Mouse (Mus musculus) MEL (cell line): ENCODE results near the gene Vangl1. TPM values are rescaled to one million over a fixed set of nuclear protein-coding genes. Genes with fewer than 3 reads are reported as not detected.

Experiments used
- DNase-seq: peaks from one replicate; pipeline ENCODE4 v3.0.0; 2011; ENCODE audit warnings: low read depth, low spot score
- H3K27ac ChIP-seq: 2 replicates; pipeline ENCODE4 v1.5.1; 2012; ENCODE audit warnings: low read depth, mild to moderate bottlenecking, control low read depth, low read length, moderate library complexity; ENCODE audit not compliant: control insufficient read depth
- H3K27me3 ChIP-seq, 2 experiments: fragments of 150-350 bp in 1 of 2; sonication (generic) in 1 of 2; 2 replicates each; pipeline ENCODE4 v1.6.1; 2012; ENCODE audit warnings: low read length in 2 of 2, mild to moderate bottlenecking in 2 of 2, improper control_type of control experiment in 1 of 2, moderate library complexity in 1 of 2; ENCODE audit not compliant: insufficient read depth in 2 of 2, control insufficient read depth in 1 of 2
- H3K36me3 ChIP-seq, 2 experiments: 2 replicates each; pipeline ENCODE4 v1.6.1; 2012 to 2014; ENCODE audit warnings: low read length in 2 of 2, improper control_type of control experiment in 1 of 2, inconsistent platforms in 1 of 2, mild to moderate bottlenecking in 1 of 2; ENCODE audit not compliant: insufficient read depth in 2 of 2, control insufficient read depth in 1 of 2
- H3K4me1 ChIP-seq, 2 experiments: fragments of 150-350 bp in 1 of 2; sonication (generic) in 1 of 2; 2 replicates each; pipeline ENCODE4 v1.6.1; 2012; ENCODE audit warnings: low read length in 2 of 2, improper control_type of control experiment in 1 of 2, mild to moderate bottlenecking in 1 of 2; ENCODE audit not compliant: insufficient read depth in 2 of 2, control insufficient read depth in 1 of 2
- H3K4me3 ChIP-seq, 2 experiments: fragments of 150-350 bp in 1 of 2; sonication (generic) in 1 of 2; 2 replicates each; pipeline ENCODE4 v1.5.1; 2012; ENCODE audit warnings: low read depth in 2 of 2, low read length in 2 of 2, mild to moderate bottlenecking in 2 of 2, moderate library complexity in 2 of 2, control low read depth in 1 of 2, improper control_type of control experiment in 1 of 2; ENCODE audit not compliant: control insufficient read depth in 1 of 2, insufficient read depth in 1 of 2
- H3K79me2 ChIP-seq: 2 replicates; pipeline ENCODE4 v1.6.1; 2012; ENCODE audit warnings: mild to moderate bottlenecking, low read length, moderate library complexity; ENCODE audit not compliant: control insufficient read depth, poor library complexity, insufficient read depth
- H3K9ac ChIP-seq: 2 replicates; pipeline ENCODE4 v1.6.1; 2012; ENCODE audit warnings: low read depth, mild to moderate bottlenecking, control low read depth, low read length, moderate library complexity; ENCODE audit not compliant: control insufficient read depth, poor library complexity, severe bottlenecking
- H3K9me3 ChIP-seq: fragments of 150-350 bp; sonication (generic); replicated peaks from 2 replicates; pipeline ENCODE4 v1.6.1; 2012; ENCODE audit warnings: mild to moderate bottlenecking, low read length, improper control_type of control experiment, moderate library complexity; ENCODE audit not compliant: insufficient read depth
- CHD2 ChIP-seq: IDR thresholded peaks from 2 replicates; pipeline ENCODE4 v1.6.1; 2011; ENCODE audit warnings: low read length, improper control_type of control experiment
- CTCF ChIP-seq, 3 experiments: IDR thresholded peaks in 2 of 3; conservative IDR thresholded peaks in 1 of 3; 2 replicates each; pipeline ENCODE4 v1.5.1; 2011 to 2012; ENCODE audit warnings: low read length in 3 of 3, low read depth in 2 of 3, mild to moderate bottlenecking in 2 of 3, improper control_type of control experiment in 1 of 3, inconsistent platforms in 1 of 3, mixed read lengths in 1 of 3, moderate library complexity in 1 of 3; ENCODE audit not compliant: control insufficient read depth in 1 of 3, insufficient read depth in 1 of 3, poor library complexity in 1 of 3, severe bottlenecking in 1 of 3
- ELF1 ChIP-seq: IDR thresholded peaks from 2 replicates; pipeline ENCODE4 v1.6.1; 2014; ENCODE audit warnings: low read depth, mild to moderate bottlenecking, inconsistent platforms, low read length, improper control_type of control experiment, moderate library complexity
- ETS1 ChIP-seq: IDR thresholded peaks from 2 replicates; pipeline ENCODE4 v1.6.1; 2012; ENCODE audit warnings: low read depth, mild to moderate bottlenecking, inconsistent platforms, low read length, improper control_type of control experiment, moderate library complexity
- GABPA ChIP-seq: IDR thresholded peaks from 2 replicates; pipeline ENCODE4 v1.6.1; 2012; ENCODE audit warnings: low read depth, mild to moderate bottlenecking, inconsistent platforms, low read length, improper control_type of control experiment, moderate library complexity
- HCFC1 ChIP-seq: IDR thresholded peaks from 2 replicates; pipeline ENCODE4 v1.6.1; 2012; ENCODE audit warnings: low read depth, mild to moderate bottlenecking, inconsistent platforms, low read length, improper control_type of control experiment, moderate library complexity
- KAT2A ChIP-seq: conservative IDR thresholded peaks from 2 replicates; pipeline ENCODE4 v1.6.1; 2012; ENCODE audit warnings: low read depth, low read length, improper control_type of control experiment, inconsistent platforms
- MAZ ChIP-seq: IDR thresholded peaks from 2 replicates; pipeline ENCODE4 v1.6.1; 2012; ENCODE audit warnings: low read depth, mild to moderate bottlenecking, inconsistent platforms, low read length, improper control_type of control experiment
- MXI1 ChIP-seq: IDR thresholded peaks from 2 replicates; pipeline ENCODE4 v1.6.1; 2011; ENCODE audit warnings: mild to moderate bottlenecking, low read depth, low read length, improper control_type of control experiment
- MYC ChIP-seq: IDR thresholded peaks from 2 replicates; pipeline ENCODE4 v1.6.1; 2011; ENCODE audit warnings: low read depth, mild to moderate bottlenecking, low read length, improper control_type of control experiment, moderate library complexity
- POLR2A ChIP-seq, 2 experiments: IDR thresholded peaks; 2 replicates each; pipeline ENCODE4 v1.6.1; 2011 to 2012; ENCODE audit warnings: low read length in 2 of 2, mild to moderate bottlenecking in 2 of 2, control low read depth in 1 of 2, improper control_type of control experiment in 1 of 2, low read depth in 1 of 2, moderate library complexity in 1 of 2; ENCODE audit not compliant: control insufficient read depth in 1 of 2, insufficient read depth in 1 of 2, poor library complexity in 1 of 2
- POLR2AphosphoS2 ChIP-seq: IDR thresholded peaks from 2 replicates; pipeline ENCODE4 v1.6.1; 2011; ENCODE audit warnings: low read length, improper control_type of control experiment
- RAD21 ChIP-seq: IDR thresholded peaks from 2 replicates; pipeline ENCODE4 v1.6.1; 2011; ENCODE audit warnings: mild to moderate bottlenecking, low read depth, low read length, improper control_type of control experiment
- RCOR1 ChIP-seq: IDR thresholded peaks from 2 replicates; pipeline ENCODE4 v1.6.1; 2012; ENCODE audit warnings: low read depth, mild to moderate bottlenecking, inconsistent platforms, low read length, improper control_type of control experiment
- SMC3 ChIP-seq: IDR thresholded peaks from 2 replicates; pipeline ENCODE4 v1.6.1; 2011; ENCODE audit warnings: low read depth, low read length, improper control_type of control experiment
- TBP ChIP-seq: IDR thresholded peaks from 2 replicates; pipeline ENCODE4 v1.8.0; 2011; ENCODE audit warnings: low read depth, low read length, improper control_type of control experiment
- TCF12 ChIP-seq: IDR thresholded peaks from 2 replicates; pipeline ENCODE4 v1.6.1; 2014; ENCODE audit warnings: low read depth, mild to moderate bottlenecking, inconsistent platforms, low read length, improper control_type of control experiment, moderate library complexity
- UBTF ChIP-seq: IDR thresholded peaks from 2 replicates; pipeline ENCODE4 v1.6.1; 2012; ENCODE audit warnings: low read depth, mild to moderate bottlenecking, inconsistent platforms, low read length, improper control_type of control experiment, moderate library complexity, borderline replicate concordance; ENCODE audit not compliant: insufficient read depth
- USF1 ChIP-seq: IDR thresholded peaks from 2 replicates; pipeline ENCODE4 v1.6.1; 2014; ENCODE audit warnings: low read depth, mild to moderate bottlenecking, inconsistent platforms, low read length, improper control_type of control experiment, moderate library complexity
- ZMIZ1 ChIP-seq: IDR thresholded peaks from 2 replicates; pipeline ENCODE4 v1.6.1; 2012; ENCODE audit warnings: low read depth, mild to moderate bottlenecking, inconsistent platforms, low read length, improper control_type of control experiment, moderate library complexity
- ZNF384 ChIP-seq: IDR thresholded peaks from 2 replicates; pipeline ENCODE4 v1.6.1; 2012; ENCODE audit warnings: low read depth, mild to moderate bottlenecking, inconsistent platforms, low read length, improper control_type of control experiment
- polyA plus RNA-seq, 2 experiments: library from polyadenylated mRNA; stranded (reverse) in 1 of 2; unstranded in 1 of 2; fragments of >175 nt in 1 of 2; fragments of >200 nt in 1 of 2; gene quantifications; 2 replicates each; pipeline versions ENCODE4 v1.2.1 to v1.2.4; 2012; ENCODE audit warnings: low replicate concordance in 2 of 2, low read depth in 1 of 2; ENCODE audit not compliant: insufficient read length in 2 of 2, insufficient read depth in 1 of 2, missing spikeins in 1 of 2
- total RNA-seq: library from RNA; depleted of rRNA; stranded (reverse); fragments of 300-350 nt; gene quantifications from 2 replicates; pipeline ENCODE4 v1.2.3, GENCODE M21; 2012

Gene Vangl1
- total and polyA plus RNA-seq, 3 experiments: 6.5 to 15.1 TPM; not detected in 1

DNA sequence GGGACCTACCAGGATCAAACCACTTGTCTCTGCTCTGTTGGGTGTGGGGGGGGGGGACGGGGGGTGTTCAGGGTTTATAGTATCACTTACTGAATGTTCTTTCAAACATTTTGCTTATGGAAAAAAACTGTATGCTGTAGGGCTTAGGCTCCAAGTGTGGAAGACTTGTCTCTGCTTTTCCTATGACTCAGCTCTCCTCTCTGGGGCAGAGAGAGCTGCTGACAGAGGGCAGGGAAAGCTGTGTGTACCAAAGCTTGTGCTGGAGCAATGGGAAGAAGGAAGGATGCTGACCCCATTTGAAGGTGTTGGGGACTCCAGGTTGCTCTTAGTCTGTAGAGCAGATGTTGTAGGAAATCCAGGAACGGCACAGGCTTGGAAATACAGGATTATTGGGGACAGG is 63.0 kb downstream of the Vangl1 start:
- no peak overlapping the region for H3K9ac ChIP-seq
- no peaks in the 10 kb centered on the region for H3K4me1 ChIP-seq

DNA sequence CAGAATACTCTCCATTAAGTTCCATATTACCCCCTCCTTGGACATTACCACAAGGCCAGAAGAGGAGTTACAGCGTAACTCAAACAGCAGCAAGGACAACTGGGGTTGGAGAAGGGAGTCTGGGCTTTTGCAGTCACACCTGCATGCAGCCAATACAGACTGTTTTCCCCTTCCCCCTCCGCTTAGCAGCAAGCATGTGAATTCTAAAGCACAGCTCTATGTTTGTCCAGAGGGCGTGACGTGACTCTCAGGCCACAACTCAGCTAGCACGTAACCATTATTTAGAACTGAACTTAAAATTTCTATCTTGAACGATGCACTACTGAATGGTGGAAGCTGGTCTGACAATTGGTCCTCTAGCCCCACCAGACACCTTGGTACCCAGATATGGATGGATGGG is 63.9 kb downstream of the Vangl1 start:
- H3K36me3 ChIP-seq: no peaks in the 10 kb centered on the region
- H3K9me3 ChIP-seq: no peaks in the 10 kb centered on the region
- no peak overlapping the region for H3K9ac ChIP-seq
- no peaks in the 10 kb centered on the region for H3K27me3 ChIP-seq
- H3K79me2 ChIP-seq: no peaks in the 10 kb centered on the region
- H3K4me1 ChIP-seq: no peaks in the 10 kb centered on the region
- TF ChIP-seq UBTF (no peak), MYC (no peak), HCFC1 (no peak), ZNF384 (no peak), POLR2A (IDR thresholded peaks at IDR 0.05; ENCODE audit: control insufficient read depth in 1 of 2, insufficient read depth in 1 of 2, low read depth in 1 of 2, low read length in 2 of 2, poor library complexity in 1 of 2) (no peak)
- H3K4me3 ChIP-seq: no peak overlapping the region
- H3K27ac ChIP-seq: no peak overlapping the region
- no peak for DNase-seq

More for the DNA sequence above, 63.0 kb downstream of the Vangl1 start:
- Histone ChIP-seq H3K9me3 (no peaks in the 10 kb centered on the region), H3K36me3 (no peaks in the 10 kb centered on the region), H3K79me2 (no peaks in the 10 kb centered on the region), H3K27me3 (no peaks in the 10 kb centered on the region), H3K4me3 (no peak overlapping the region), H3K27ac (no peak overlapping the region)
- no peak for DNase-seq
- TF ChIP-seq TBP (no peak), SMC3 (no peak), RCOR1 (no peak), POLR2AphosphoS2 (no peak), MXI1 (no peak), ELF1 (no peak), MAZ (no peak), RAD21 (no peak), TCF12 (no peak), CTCF (IDR thresholded peaks at IDR 0.05 in 2 of 3, conservative IDR thresholded peaks at IDR 0.05 in 1 of 3; ENCODE audit: control insufficient read depth in 1 of 3, insufficient read depth in 1 of 3, low read depth in 2 of 3, low read length in 3 of 3, poor library complexity in 1 of 3, severe bottlenecking in 1 of 3) (no peak), HCFC1 (no peak), ETS1 (no peak)

DNA sequence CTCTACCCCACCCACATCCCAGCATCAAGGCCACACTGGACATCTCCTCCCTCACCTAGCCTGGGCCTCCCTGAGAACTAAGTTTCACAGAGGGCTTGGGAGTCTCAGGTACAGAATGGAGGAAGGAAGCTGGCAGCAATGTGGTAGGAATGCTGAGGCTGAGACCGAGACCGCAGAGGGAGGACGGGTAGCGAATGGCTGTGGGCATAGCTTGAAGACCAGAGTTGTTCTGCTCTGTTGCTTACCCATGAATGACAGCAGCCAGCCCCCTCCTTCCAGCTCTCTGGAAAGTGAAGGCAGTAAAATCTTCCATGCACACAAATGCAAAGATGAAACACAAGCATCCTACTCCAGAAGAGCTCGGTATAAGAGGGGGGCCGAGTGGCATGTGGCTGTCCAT is 65.6 kb downstream of the Vangl1 start:
- no peaks in the 10 kb centered on the region for H3K4me1 ChIP-seq
- no peak overlapping the region for H3K4me3 ChIP-seq
- no peak overlapping the region for H3K9ac ChIP-seq

More for the DNA sequence above, 65.6 kb downstream of the Vangl1 start:
- no peak for TF ChIP-seq TBP
- TF ChIP-seq KAT2A: no peak
- no peak for TF ChIP-seq GABPA
- TF ChIP-seq RCOR1: no peak
- TF ChIP-seq ZMIZ1: no peak
- no peak for TF ChIP-seq CTCF (IDR thresholded peaks at IDR 0.05 in 2 of 3, conservative IDR thresholded peaks at IDR 0.05 in 1 of 3; ENCODE audit: control insufficient read depth in 1 of 3, insufficient read depth in 1 of 3, low read depth in 2 of 3, low read length in 3 of 3, poor library complexity in 1 of 3, severe bottlenecking in 1 of 3)
- no peak for TF ChIP-seq UBTF
- TF ChIP-seq ZNF384: no peak
- no peak for TF ChIP-seq CHD2
- no peak for TF ChIP-seq MXI1
- TF ChIP-seq MYC: no peak
- TF ChIP-seq USF1: no peak
- DNase-seq: no peak
- Histone ChIP-seq H3K9me3 (no peaks in the 10 kb centered on the region), H3K79me2 (no peaks in the 10 kb centered on the region), H3K27ac (no peak overlapping the region), H3K36me3 (no peaks in the 10 kb centered on the region), H3K27me3 (no peaks in the 10 kb centered on the region)
